Mouse (Mus musculus): ENCODE data around the gene Exoc8. TPM values are rescaled to one million over a fixed set of nuclear protein-coding genes. Genes with fewer than 3 reads are reported as not detected.
A peak's percentile ranks its signal among the peaks of the same experiment; 100 is the strongest.

Gene Exoc8
- polyA plus RNA-seq, 1 experiment, result 18.2 TPM

DNA sequence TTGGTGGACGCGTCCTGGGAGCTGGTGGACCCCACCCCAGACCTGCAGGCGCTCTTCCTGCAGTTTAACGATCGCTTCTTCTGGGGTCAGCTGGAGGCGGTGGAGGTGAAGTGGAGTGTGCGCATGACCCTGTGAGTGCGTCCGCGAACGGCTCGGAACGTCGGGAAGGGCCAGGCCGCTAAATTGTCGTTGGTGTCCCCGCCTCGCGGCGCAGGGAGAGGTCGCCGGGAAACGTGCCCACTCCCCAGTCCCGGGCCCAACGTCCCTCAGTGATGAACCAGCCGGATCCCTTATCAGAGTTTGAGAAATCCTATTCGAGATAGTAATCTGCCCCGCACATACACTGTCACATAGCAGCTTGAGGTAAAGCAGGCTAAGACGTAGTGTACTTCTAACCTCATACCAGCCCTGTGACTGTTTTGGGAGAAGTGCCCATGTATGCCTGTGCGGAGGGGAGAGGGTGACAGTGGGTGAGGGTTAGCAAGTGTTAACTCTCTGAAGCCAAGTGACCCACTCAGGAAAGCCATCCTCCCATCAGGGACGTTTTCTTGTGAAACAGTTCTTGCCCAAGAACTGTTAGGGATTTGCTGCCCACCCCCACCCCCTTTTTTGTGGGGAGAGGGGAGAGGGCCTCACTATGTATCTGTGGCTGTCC lies 873 bp upstream of the Exoc8 start:
- no peak for DNase-seq
- no peaks in the 10 kb centered on the region for H3K27me3 ChIP-seq (ENCODE audit: control insufficient read depth, insufficient read depth, low read length)
- peaks cover 22% of the 10 kb centered on the region for H3K4me1 ChIP-seq (ENCODE audit: control insufficient read depth, insufficient read depth, low read length)
- H3K4me3 ChIP-seq (replicated peaks; ENCODE audit: insufficient read depth, low read depth, low read length), result peak overlapping the region; percentile 74
- TF ChIP-seq CTCF (IDR thresholded peaks at IDR 0.05; ENCODE audit: borderline replicate concordance, insufficient read depth, low read depth, low read length), result no peak
- TF ChIP-seq POLR2A (IDR thresholded peaks at IDR 0.05; ENCODE audit: borderline replicate concordance, insufficient read depth, low read length), result no peak
- H3K27ac ChIP-seq (ENCODE audit: insufficient read depth, low read length), result no peak overlapping the region
- 3% methylated on average over 31 of the region's 31 CpGs for WGBS

DNA sequence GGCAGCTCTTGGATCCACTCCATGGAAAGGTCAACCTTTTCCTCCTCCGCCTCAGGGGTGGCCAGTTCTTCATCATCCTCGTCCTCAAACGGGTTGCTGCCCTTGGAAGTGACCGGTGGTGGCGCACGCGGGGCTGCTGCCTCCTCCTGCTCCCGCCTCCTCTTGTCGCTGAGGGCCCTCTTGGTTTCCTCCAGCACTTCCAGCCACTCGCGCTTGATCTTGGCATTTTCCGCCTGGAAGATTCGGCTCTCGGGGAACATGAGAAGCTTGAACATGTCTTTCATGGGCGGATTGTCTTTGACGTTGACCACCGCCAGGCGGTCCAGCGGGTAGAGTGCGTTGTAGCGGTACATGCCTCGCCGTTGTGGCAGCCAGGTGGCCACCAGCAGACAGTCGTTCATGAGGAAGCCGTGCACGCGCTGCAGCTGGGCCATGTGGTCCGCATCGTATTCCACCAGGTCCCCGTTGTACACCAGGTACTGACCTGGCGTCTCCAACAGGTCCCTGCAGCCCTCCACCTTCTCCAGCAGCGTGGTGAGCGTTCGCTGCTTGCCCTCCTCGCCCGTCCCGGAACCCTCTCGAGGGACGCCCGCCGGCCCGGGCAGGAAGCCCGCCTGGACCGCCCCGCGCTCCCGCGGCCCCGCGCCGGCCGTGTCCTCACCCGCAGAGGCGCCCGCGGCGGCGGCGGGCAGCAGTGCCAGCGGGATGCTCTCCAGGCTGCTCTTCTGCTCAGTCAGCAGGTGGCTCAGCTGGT lies 696 bp downstream of the Exoc8 start:
- Histone ChIP-seq H3K4me3 (replicated peaks; ENCODE audit: insufficient read depth, low read depth, low read length) (peak overlapping the region; percentile 67), H3K4me1 (ENCODE audit: control insufficient read depth, insufficient read depth, low read length) (peaks cover 19% of the 10 kb centered on the region), H3K27me3 (ENCODE audit: control insufficient read depth, insufficient read depth, low read length) (no peaks in the 10 kb centered on the region), H3K27ac (ENCODE audit: insufficient read depth, low read length) (peak overlapping the region; percentile 57)
- DNase-seq, result peak; percentile 81 to 83
- WGBS, result under 1% methylated on average over 55 of the region's 60 CpGs
- TF ChIP-seq POLR2A (IDR thresholded peaks at IDR 0.05; ENCODE audit: borderline replicate concordance, insufficient read depth, low read length) (0 out of 2 replicates have a peak, but pooled peaks have one; percentile 13), CTCF (IDR thresholded peaks at IDR 0.05; ENCODE audit: borderline replicate concordance, insufficient read depth, low read depth, low read length) (peak; percentile 63; the same call in 1 of the 2 replicates)

DNA sequence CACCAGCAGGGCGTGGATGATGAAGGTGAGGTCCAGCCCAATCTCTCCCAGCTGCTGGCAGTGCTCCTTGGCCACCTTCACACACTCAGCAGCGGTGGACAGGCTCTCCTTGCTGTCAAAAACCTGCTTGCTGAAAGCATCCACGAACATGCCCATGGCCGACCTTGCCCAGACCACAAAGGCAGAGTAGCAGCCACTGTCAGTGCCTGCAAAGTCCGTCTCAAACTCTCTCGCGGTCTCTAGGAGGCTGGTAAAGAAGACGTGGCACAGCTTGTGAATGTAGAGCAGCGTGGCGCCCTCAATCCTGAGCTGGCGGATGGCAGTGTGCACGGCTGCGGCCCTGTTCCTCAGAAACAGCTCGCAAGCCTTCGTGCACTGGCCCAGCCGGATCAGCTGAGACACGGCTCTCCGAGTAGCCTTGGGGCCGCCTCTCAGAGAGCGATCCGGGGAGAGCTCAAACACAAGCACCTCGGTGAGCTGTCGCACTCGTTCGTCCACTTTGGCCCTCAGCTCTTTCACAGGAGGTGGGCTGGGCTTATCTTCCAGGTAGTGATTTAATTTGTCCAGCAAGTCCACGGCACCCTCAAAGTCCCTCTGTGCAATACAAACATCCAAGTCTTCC lies 1.4 kb downstream of the Exoc8 start:
- peak overlapping the region; percentile 67 for H3K4me3 ChIP-seq (replicated peaks; ENCODE audit: insufficient read depth, low read depth, low read length)
- H3K27ac ChIP-seq (ENCODE audit: insufficient read depth, low read length), result 0 out of 2 replicates have a peak overlapping the region, but pooled peaks have one; percentile 6
- H3K27me3 ChIP-seq (ENCODE audit: control insufficient read depth, insufficient read depth, low read length), result no peaks in the 10 kb centered on the region
- 57% methylated on average over 26 of the region's 26 CpGs for WGBS
- peaks cover 19% of the 10 kb centered on the region for H3K4me1 ChIP-seq (ENCODE audit: control insufficient read depth, insufficient read depth, low read length)
- no peak for DNase-seq
- TF ChIP-seq CTCF (IDR thresholded peaks at IDR 0.05; ENCODE audit: borderline replicate concordance, insufficient read depth, low read depth, low read length) (no peak), POLR2A (IDR thresholded peaks at IDR 0.05; ENCODE audit: borderline replicate concordance, insufficient read depth, low read length) (no peak)

- 61% methylated on average over 3 of the region's 3 CpGs for WGBS
These were observed 4.9 kb downstream of the Exoc8 start for GRCm38 (mm10) chr8:124892596-124892995.

GRCm38 (mm10) chr8:124888385-124888784 lies 9.1 kb downstream of the Exoc8 start:
- no peak overlapping the region for H3K27ac ChIP-seq (ENCODE audit: insufficient read depth, low read length)

More at GRCm38 (mm10) chr8:124892596-124892995, 4.9 kb downstream of the Exoc8 start:
- TF ChIP-seq POLR2A (IDR thresholded peaks at IDR 0.05; ENCODE audit: borderline replicate concordance, insufficient read depth, low read length), result no peak
- DNase-seq, result no peak
- H3K27ac ChIP-seq (ENCODE audit: insufficient read depth, low read length), result no peak overlapping the region
- H3K4me3 ChIP-seq (replicated peaks; ENCODE audit: insufficient read depth, low read depth, low read length), result no peak overlapping the region
- H3K27me3 ChIP-seq (ENCODE audit: control insufficient read depth, insufficient read depth, low read length), result no peaks in the 10 kb centered on the region
- peaks cover 14% of the 10 kb centered on the region for H3K4me1 ChIP-seq (ENCODE audit: control insufficient read depth, insufficient read depth, low read length)

DNA sequence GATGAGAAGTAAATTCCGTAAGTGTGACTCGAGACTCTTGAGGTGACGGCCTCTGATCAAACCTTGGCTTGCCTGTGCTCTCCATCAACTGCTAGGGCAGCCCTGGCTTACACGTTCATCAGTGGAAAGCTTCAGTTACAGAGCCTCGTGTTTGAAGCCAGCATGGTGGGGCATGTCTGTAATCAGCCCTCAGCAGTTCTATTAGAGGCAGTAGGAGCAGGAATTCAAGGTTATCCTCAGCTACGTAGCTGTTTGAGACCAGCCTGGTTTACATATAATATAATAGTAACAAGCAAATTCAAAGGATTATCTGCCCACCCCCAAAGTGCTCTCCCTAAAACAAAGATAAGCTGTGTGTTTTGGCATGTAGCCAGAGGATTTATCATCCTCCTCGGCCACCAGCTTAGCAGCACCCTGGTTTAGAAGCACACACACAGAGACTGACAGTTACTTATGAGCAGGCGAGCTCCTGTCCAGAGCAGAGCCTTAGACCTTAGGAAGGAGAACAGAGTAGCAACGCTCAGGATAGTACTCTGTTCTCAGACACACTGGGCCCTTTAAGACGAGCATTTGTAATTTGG lies 18.5 kb downstream of the Exoc8 start:
- Histone ChIP-seq H3K27me3 (ENCODE audit: control insufficient read depth, insufficient read depth, low read length) (no peaks in the 10 kb centered on the region), H3K4me1 (ENCODE audit: control insufficient read depth, insufficient read depth, low read length) (no peaks in the 10 kb centered on the region), H3K27ac (ENCODE audit: insufficient read depth, low read length) (no peak overlapping the region), H3K4me3 (replicated peaks; ENCODE audit: insufficient read depth, low read depth, low read length) (no peak overlapping the region)
- TF ChIP-seq CTCF (IDR thresholded peaks at IDR 0.05; ENCODE audit: borderline replicate concordance, insufficient read depth, low read depth, low read length) (no peak), POLR2A (IDR thresholded peaks at IDR 0.05; ENCODE audit: borderline replicate concordance, insufficient read depth, low read length) (no peak)
- 82% methylated on average over 10 of the region's 10 CpGs for WGBS
- DNase-seq, result no peak

More at GRCm38 (mm10) chr8:124888385-124888784, 9.1 kb downstream of the Exoc8 start:
- Histone ChIP-seq H3K4me1 (ENCODE audit: control insufficient read depth, insufficient read depth, low read length) (no peaks in the 10 kb centered on the region), H3K4me3 (replicated peaks; ENCODE audit: insufficient read depth, low read depth, low read length) (no peak overlapping the region), H3K27me3 (ENCODE audit: control insufficient read depth, insufficient read depth, low read length) (no peaks in the 10 kb centered on the region)
- 98% methylated on average over 5 of the region's 5 CpGs for WGBS
- TF ChIP-seq POLR2A (IDR thresholded peaks at IDR 0.05; ENCODE audit: borderline replicate concordance, insufficient read depth, low read length), result no peak
- TF ChIP-seq CTCF (IDR thresholded peaks at IDR 0.05; ENCODE audit: borderline replicate concordance, insufficient read depth, low read depth, low read length), result 0 out of 2 replicates have a peak, but pooled peaks have one; percentile 18
- no peak for DNase-seq

- Histone ChIP-seq H3K4me3 (replicated peaks; ENCODE audit: insufficient read depth, low read depth, low read length) (no peak overlapping the region), H3K27ac (ENCODE audit: insufficient read depth, low read length) (no peak overlapping the region), H3K27me3 (ENCODE audit: control insufficient read depth, insufficient read depth, low read length) (no peaks in the 10 kb centered on the region), H3K4me1 (ENCODE audit: control insufficient read depth, insufficient read depth, low read length) (no peaks in the 10 kb centered on the region)
- 89% methylated on average over 5 of the region's 5 CpGs for WGBS
- no peak for DNase-seq
- TF ChIP-seq CTCF (IDR thresholded peaks at IDR 0.05; ENCODE audit: borderline replicate concordance, insufficient read depth, low read depth, low read length) (no peak), POLR2A (IDR thresholded peaks at IDR 0.05; ENCODE audit: borderline replicate concordance, insufficient read depth, low read length) (no peak)
These were observed 19.4 kb downstream of the Exoc8 start for GRCm38 (mm10) chr8:124878141-124878540.

Measured in cerebellum, adult 2 months (tissue).